Mouse (Mus musculus): ENCODE measurements at regions not wholly inside any gene's neighbourhood (a gene's known extent, or its start where the extent isn't known, plus 50 kb on each side); places are given as distances from the start of the nearest gene placed in this dataset.

DNA sequence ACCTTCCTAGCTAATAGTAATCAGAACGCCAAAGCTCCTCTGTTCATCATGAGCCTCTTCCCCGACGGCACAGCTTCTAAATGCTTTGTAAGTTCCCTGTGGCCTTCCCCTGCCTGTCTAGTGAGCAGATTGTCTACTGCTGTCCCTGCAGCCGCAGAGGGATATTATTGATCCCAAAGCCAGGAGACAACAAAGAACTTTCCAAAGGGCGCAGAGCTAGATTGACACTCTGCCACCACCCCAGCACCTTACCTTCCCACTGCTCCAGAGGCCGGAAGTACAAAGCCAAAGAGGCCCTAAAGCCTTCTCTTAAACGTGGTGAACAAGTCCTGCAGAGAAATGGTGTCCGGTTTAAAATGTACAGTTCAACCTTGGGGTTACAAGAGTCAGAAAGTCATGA lies 1310.3 kb upstream of the A1bg start:
- H3K9ac ChIP-seq (ENCODE audit: low read depth, low read length): no peak overlapping the region
- no peak overlapping the region for H3K27ac ChIP-seq (ENCODE audit: low read depth, low read length)
- H3K36me3 ChIP-seq (ENCODE audit: control insufficient read depth, insufficient read depth, low read length): no peaks in the 10 kb centered on the region
- no peaks in the 10 kb centered on the region for H3K4me1 ChIP-seq (ENCODE audit: control insufficient read depth, insufficient read depth, low read depth, low read length)
- ATAC-seq: no peak
- WGBS: 77% methylated on average over 8 of the region's 8 CpGs
- H3K4me2 ChIP-seq (ENCODE audit: low read length): no peak overlapping the region
- no peaks in the 10 kb centered on the region for H3K9me3 ChIP-seq (ENCODE audit: control insufficient read depth, low read length)
- no peaks in the 10 kb centered on the region for H3K27me3 ChIP-seq (replicated peaks; ENCODE audit: control insufficient read depth, insufficient read depth, low read length)
- no peak overlapping the region for H3K4me3 ChIP-seq (ENCODE audit: low read length)

DNA sequence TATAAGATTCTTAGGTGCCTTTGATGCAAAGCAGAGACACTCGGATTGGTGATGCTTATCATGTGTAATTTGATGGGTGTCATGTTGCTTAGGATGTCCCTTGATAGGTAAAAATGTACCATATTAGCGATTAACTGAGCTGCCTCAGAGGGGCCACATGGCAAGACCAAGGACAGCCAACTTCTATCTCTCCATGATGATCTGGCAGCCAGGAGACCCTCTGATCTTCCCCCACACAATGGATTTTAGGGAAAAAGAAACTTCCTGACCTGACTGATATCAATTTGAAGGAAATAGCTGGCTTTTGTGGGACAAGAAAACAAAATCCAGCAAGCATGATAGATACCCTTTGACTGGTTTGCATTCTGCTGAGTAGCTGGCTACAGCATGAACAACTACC lies 1308.9 kb upstream of the A1bg start:
- no peaks in the 10 kb centered on the region for H3K36me3 ChIP-seq (ENCODE audit: control insufficient read depth, insufficient read depth, low read length)
- no peak for ATAC-seq
- H3K4me3 ChIP-seq (ENCODE audit: low read length): no peak overlapping the region
- H3K4me2 ChIP-seq (ENCODE audit: low read length): no peak overlapping the region
- no peaks in the 10 kb centered on the region for H3K27me3 ChIP-seq (replicated peaks; ENCODE audit: control insufficient read depth, insufficient read depth, low read length)
- H3K9ac ChIP-seq (ENCODE audit: low read depth, low read length): no peak overlapping the region
- 90% methylated on average over 2 of the region's 2 CpGs for WGBS
- H3K4me1 ChIP-seq (ENCODE audit: control insufficient read depth, insufficient read depth, low read depth, low read length): no peaks in the 10 kb centered on the region
- no peak overlapping the region for H3K27ac ChIP-seq (ENCODE audit: low read depth, low read length)
- no peaks in the 10 kb centered on the region for H3K9me3 ChIP-seq (ENCODE audit: control insufficient read depth, low read length)

DNA sequence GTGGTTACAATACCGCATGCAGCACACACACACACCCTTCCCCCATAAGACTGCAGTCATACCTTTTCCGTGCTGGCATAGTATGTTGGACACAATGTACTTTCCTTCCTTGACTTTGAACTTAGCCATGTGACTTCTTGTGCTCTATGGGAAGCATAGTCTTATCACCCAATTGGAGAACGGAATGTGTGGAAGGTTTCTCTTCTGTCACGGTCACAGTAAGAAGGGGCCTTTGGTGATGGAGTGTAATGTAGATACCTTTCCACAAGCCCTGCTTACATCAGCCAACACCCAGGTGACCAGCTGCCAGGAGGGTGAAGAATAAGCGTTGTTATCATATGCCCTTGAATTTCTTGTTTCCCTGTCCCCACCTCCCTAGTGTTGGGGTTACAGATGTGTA lies 1308.0 kb upstream of the A1bg start:
- Histone ChIP-seq H3K4me1 (ENCODE audit: control insufficient read depth, insufficient read depth, low read depth, low read length) (no peaks in the 10 kb centered on the region), H3K9me3 (ENCODE audit: control insufficient read depth, low read length) (no peaks in the 10 kb centered on the region), H3K27ac (ENCODE audit: low read depth, low read length) (no peak overlapping the region), H3K4me3 (ENCODE audit: low read length) (no peak overlapping the region), H3K27me3 (replicated peaks; ENCODE audit: control insufficient read depth, insufficient read depth, low read length) (no peaks in the 10 kb centered on the region), H3K36me3 (ENCODE audit: control insufficient read depth, insufficient read depth, low read length) (no peaks in the 10 kb centered on the region), H3K9ac (ENCODE audit: low read depth, low read length) (no peak overlapping the region), H3K4me2 (ENCODE audit: low read length) (no peak overlapping the region)
- WGBS: 95% methylated on average over 5 of the region's 5 CpGs
- ATAC-seq: no peak

DNA sequence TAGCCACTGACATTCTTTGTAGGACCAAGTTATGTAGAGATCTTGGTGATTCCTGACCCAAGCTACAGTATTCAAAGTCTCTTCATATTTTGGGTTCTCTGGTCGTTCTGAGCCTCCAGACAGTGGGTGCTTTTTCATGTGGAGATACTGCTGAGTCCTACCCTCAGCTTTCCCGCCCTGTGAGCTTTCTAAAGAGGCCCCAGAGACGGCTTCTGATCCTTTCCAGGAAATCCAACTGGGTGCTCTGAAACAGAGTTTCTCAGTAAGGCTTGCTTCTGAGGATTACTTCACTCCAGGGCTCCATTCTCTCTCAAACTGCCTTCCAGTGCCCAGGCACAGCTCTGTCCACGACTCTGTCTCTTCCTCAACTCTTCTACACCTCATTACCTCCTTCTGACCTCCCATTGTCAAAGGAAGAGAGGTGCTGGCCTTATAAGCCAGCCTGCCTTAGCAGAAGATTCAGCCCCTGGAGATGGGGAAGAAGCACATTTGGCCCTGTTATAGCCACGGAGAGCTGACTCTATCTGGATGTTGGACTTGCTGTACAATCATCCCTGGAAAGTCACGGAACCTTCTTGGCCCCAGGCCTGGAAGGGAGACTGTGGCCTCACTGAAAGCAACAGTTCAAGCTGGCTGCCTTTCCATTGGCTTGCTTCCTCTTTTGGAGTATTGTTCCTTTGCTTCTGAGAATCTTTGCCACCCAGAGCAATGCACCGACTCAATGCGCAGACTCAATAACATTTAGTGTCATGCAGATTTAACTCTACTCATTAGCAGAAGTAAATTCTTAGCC lies 1306.9 kb upstream of the A1bg start:
- H3K4me1 ChIP-seq (ENCODE audit: control insufficient read depth, insufficient read depth, low read depth, low read length): no peaks in the 10 kb centered on the region
- H3K9me3 ChIP-seq (ENCODE audit: control insufficient read depth, low read length): no peaks in the 10 kb centered on the region
- H3K4me2 ChIP-seq (ENCODE audit: low read length): no peak overlapping the region
- 75% methylated on average over 8 of the region's 8 CpGs for WGBS
- H3K9ac ChIP-seq (ENCODE audit: low read depth, low read length): no peak overlapping the region
- no peaks in the 10 kb centered on the region for H3K36me3 ChIP-seq (ENCODE audit: control insufficient read depth, insufficient read depth, low read length)
- H3K27ac ChIP-seq (ENCODE audit: low read depth, low read length): no peak overlapping the region
- ATAC-seq: no peak; the same call in 1 of the 2 replicates
- H3K4me3 ChIP-seq (ENCODE audit: low read length): no peak overlapping the region
- H3K27me3 ChIP-seq (replicated peaks; ENCODE audit: control insufficient read depth, insufficient read depth, low read length): no peaks in the 10 kb centered on the region

DNA sequence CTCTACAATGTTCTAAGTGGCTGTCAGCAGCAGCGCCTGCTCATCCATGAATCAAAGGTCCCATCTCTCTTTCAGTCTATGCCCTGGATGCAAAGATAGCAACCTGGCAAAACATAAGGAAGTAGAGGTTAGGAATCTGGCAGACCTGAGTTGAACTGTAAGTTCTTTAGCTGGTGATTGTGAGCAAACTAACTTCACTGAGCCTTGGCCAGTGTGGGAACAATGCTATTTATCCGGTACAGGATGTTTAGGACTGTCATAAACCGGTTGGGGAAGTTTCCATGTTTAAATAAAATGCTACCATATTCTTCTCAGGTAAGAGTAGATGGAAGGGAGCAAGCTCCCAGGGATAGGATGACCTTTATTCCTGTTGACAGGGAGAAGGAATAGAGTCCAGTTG lies 1306.2 kb upstream of the A1bg start:
- no peak overlapping the region for H3K9ac ChIP-seq (ENCODE audit: low read depth, low read length)
- H3K4me3 ChIP-seq (ENCODE audit: low read length): no peak overlapping the region
- no peak overlapping the region for H3K4me2 ChIP-seq (ENCODE audit: low read length)
- H3K27ac ChIP-seq (ENCODE audit: low read depth, low read length): no peak overlapping the region
- ATAC-seq: no peak
- no peaks in the 10 kb centered on the region for H3K4me1 ChIP-seq (ENCODE audit: control insufficient read depth, insufficient read depth, low read depth, low read length)
- H3K27me3 ChIP-seq (replicated peaks; ENCODE audit: control insufficient read depth, insufficient read depth, low read length): no peaks in the 10 kb centered on the region
- 99% methylated on average over 3 of the region's 3 CpGs for whole genome bisulfite sequencing
- no peaks in the 10 kb centered on the region for H3K9me3 ChIP-seq (ENCODE audit: control insufficient read depth, low read length)
- H3K36me3 ChIP-seq (ENCODE audit: control insufficient read depth, insufficient read depth, low read length): no peaks in the 10 kb centered on the region

DNA sequence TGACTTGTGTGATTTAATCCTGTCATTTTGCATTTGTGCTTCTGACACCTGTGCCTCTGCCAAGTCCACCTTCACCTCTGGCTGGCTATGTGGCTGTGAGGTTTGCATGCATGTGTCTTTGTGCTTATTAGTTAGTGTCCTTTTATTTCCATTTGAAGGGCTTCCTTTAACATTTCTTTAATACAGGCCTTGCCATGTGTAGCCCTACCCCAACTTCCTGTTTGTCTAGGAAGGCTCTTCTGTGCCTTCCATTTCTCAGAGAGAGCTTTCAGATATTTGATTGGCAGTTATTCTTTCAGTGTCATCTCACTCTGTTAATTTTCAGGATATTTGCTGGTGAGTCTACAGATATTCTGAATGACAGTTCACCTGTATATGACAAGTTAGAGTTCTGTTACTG lies 1302.0 kb upstream of the A1bg start:
- no peak for ATAC-seq
- Histone ChIP-seq H3K4me3 (ENCODE audit: low read length) (no peak overlapping the region), H3K27me3 (replicated peaks; ENCODE audit: control insufficient read depth, insufficient read depth, low read length) (no peaks in the 10 kb centered on the region), H3K4me2 (ENCODE audit: low read length) (no peak overlapping the region), H3K9me3 (ENCODE audit: control insufficient read depth, low read length) (no peaks in the 10 kb centered on the region), H3K27ac (ENCODE audit: low read depth, low read length) (no peak overlapping the region), H3K4me1 (ENCODE audit: control insufficient read depth, insufficient read depth, low read depth, low read length) (no peaks in the 10 kb centered on the region), H3K9ac (ENCODE audit: low read depth, low read length) (no peak overlapping the region), H3K36me3 (ENCODE audit: control insufficient read depth, insufficient read depth, low read length) (no peaks in the 10 kb centered on the region)

DNA sequence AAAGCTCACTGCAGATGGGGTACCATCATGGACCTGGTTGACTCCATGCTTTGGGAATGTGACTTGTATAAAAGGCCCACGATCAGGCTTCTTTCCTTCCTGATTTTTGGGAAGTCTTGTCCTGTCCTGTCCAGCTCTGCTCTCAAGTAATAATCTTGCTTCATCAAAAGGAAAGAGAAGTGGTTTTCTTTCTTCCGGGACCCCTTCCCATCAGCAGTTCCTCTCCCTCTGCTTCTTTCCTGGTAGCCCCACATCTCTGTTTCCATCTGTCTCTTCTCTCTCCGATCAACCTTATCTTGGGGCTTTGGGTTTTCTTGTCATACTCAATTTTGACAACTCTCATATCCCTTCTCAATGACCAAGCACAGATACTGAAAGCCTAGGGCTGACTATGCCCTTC lies 1301.4 kb upstream of the A1bg start:
- Histone ChIP-seq H3K4me3 (ENCODE audit: low read length) (no peak overlapping the region), H3K36me3 (ENCODE audit: control insufficient read depth, insufficient read depth, low read length) (no peaks in the 10 kb centered on the region), H3K4me1 (ENCODE audit: control insufficient read depth, insufficient read depth, low read depth, low read length) (no peaks in the 10 kb centered on the region), H3K9me3 (ENCODE audit: control insufficient read depth, low read length) (no peaks in the 10 kb centered on the region), H3K27ac (ENCODE audit: low read depth, low read length) (no peak overlapping the region), H3K27me3 (replicated peaks; ENCODE audit: control insufficient read depth, insufficient read depth, low read length) (no peaks in the 10 kb centered on the region), H3K4me2 (ENCODE audit: low read length) (no peak overlapping the region), H3K9ac (ENCODE audit: low read depth, low read length) (no peak overlapping the region)
- ATAC-seq: no peak
- 93% methylated on average over 3 of the region's 3 CpGs for WGBS

DNA sequence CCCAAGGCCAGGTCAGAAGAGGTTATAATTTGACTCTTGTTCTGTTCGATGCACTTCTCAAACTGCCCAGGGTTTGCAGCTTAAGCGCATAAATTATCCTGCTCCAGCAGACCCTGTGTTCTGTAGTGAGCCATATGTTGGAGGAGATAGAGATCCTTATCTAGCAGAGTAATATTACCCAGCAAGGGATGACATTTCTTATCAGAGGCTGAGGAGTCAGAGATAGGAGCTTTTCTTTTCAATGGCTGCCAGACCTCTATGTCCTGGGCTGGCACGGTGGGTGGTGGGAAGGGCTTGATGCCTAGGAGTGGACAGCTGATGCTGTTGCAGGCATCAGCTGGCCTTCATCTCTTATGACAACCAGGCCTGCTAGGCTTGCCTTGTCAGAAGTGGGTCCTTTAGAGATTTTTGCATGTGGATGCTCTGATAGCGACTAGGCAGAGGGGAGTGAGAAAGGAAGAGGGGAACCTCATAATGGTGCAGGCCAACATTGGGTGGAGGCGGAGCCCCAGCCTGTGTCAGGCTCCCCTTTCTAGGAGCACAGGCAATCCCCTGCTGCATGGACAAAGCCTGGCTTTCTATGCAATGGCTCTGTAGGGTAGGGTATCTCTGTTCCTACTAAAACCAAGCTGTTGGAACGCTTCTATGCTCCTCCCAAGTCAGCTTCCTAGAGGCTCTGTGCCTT lies 1300.5 kb upstream of the A1bg start:
- H3K4me1 ChIP-seq (ENCODE audit: control insufficient read depth, insufficient read depth, low read depth, low read length): no peaks in the 10 kb centered on the region
- WGBS: 88% methylated on average over 6 of the region's 6 CpGs
- no peak overlapping the region for H3K27ac ChIP-seq (ENCODE audit: low read depth, low read length)
- no peak overlapping the region for H3K9ac ChIP-seq (ENCODE audit: low read depth, low read length)
- no peaks in the 10 kb centered on the region for H3K36me3 ChIP-seq (ENCODE audit: control insufficient read depth, insufficient read depth, low read length)
- no peak overlapping the region for H3K4me3 ChIP-seq (ENCODE audit: low read length)
- ATAC-seq: no peak
- H3K27me3 ChIP-seq (replicated peaks; ENCODE audit: control insufficient read depth, insufficient read depth, low read length): no peaks in the 10 kb centered on the region
- H3K9me3 ChIP-seq (ENCODE audit: control insufficient read depth, low read length): no peaks in the 10 kb centered on the region
- no peak overlapping the region for H3K4me2 ChIP-seq (ENCODE audit: low read length)

DNA sequence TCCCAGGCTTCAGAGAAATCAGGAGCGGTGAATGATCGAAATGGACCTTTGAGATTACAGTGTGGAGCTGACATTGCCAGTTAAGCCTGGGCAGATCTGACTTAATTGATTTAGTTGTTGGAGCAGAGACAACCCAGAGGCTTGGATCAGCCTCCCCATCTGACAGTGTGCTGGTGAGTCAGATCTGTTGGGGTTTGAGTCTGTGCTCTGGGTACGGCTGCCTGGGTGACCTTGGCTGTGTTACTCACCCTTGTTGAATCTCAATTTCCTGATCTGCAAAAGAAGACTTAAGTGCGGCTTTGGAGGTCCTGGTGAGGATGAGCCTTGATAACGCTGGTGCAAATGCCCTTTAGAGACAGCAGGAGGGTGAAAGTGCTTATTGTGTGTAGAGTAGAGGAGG lies 1299.9 kb upstream of the A1bg start:
- 85% methylated on average over 5 of the region's 5 CpGs for WGBS
- H3K27ac ChIP-seq (ENCODE audit: low read depth, low read length): no peak overlapping the region
- H3K4me1 ChIP-seq (ENCODE audit: control insufficient read depth, insufficient read depth, low read depth, low read length): no peaks in the 10 kb centered on the region
- no peaks in the 10 kb centered on the region for H3K36me3 ChIP-seq (ENCODE audit: control insufficient read depth, insufficient read depth, low read length)
- no peak overlapping the region for H3K4me2 ChIP-seq (ENCODE audit: low read length)
- no peak overlapping the region for H3K9ac ChIP-seq (ENCODE audit: low read depth, low read length)
- no peak for ATAC-seq
- no peaks in the 10 kb centered on the region for H3K27me3 ChIP-seq (replicated peaks; ENCODE audit: control insufficient read depth, insufficient read depth, low read length)
- H3K9me3 ChIP-seq (ENCODE audit: control insufficient read depth, low read length): no peaks in the 10 kb centered on the region
- H3K4me3 ChIP-seq (ENCODE audit: low read length): no peak overlapping the region
